Mouse (Mus musculus): ENCODE measurements around the gene Nedd8.

Gene Nedd8

GRCm38 (mm10) chr14:55671833-55672740, at the start of gene Nedd8, which contains the start of gene Gmpr2:
Nedd8 (minus strand) TSS chr14:55672124.
Gmpr2 (plus strand) TSS chr14:55671941.
- peak; percentile 79 to 85 for DNase-seq (ENCODE audit: low read depth in 1 of 2, low spot score in 2 of 2)

GRCm38 (mm10) chr14:55721076-55721475, 49.2 kb upstream of the Nedd8 start:
- DNase-seq (ENCODE audit: low read depth in 1 of 2, low spot score in 2 of 2) = no peak

- no peak for DNase-seq (ENCODE audit: low read depth in 1 of 2, low spot score in 2 of 2)
These were observed 48.7 kb upstream of the Nedd8 start for GRCm38 (mm10) chr14:55720666-55721065.

- DNase-seq (ENCODE audit: low read depth in 1 of 2, low spot score in 2 of 2) = no peak
These were observed 47.8 kb upstream of the Nedd8 start for GRCm38 (mm10) chr14:55719737-55720136.

- DNase-seq (ENCODE audit: low read depth in 1 of 2, low spot score in 2 of 2) = no peak
These were observed 45.0 kb upstream of the Nedd8 start for GRCm38 (mm10) chr14:55716884-55717283.

GRCm38 (mm10) chr14:55716271-55716670, 44.3 kb upstream of the Nedd8 start:
- DNase-seq (ENCODE audit: low read depth in 1 of 2, low spot score in 2 of 2) = no peak

- DNase-seq (ENCODE audit: low read depth in 1 of 2, low spot score in 2 of 2) = no peak
These were observed 43.0 kb upstream of the Nedd8 start for GRCm38 (mm10) chr14:55714893-55715292.

GRCm38 (mm10) chr14:55713729-55714122, 41.8 kb upstream of the Nedd8 start, which contains the start of gene Tgm1:
Tgm1 (minus strand) TSS chr14:55713926.
- DNase-seq (ENCODE audit: low read depth in 1 of 2, low spot score in 2 of 2) = no peak

- peak in 1 of 2 experiments; percentile 4 for DNase-seq (ENCODE audit: low read depth in 1 of 2, low spot score in 2 of 2)
These were observed 41.2 kb upstream of the Nedd8 start for GRCm38 (mm10) chr14:55713007-55713728.

- DNase-seq (ENCODE audit: low read depth in 1 of 2, low spot score in 2 of 2) = no peak
These were observed 39.9 kb upstream of the Nedd8 start for GRCm38 (mm10) chr14:55711786-55712185.

GRCm38 (mm10) chr14:55709509-55709908, 37.6 kb upstream of the Nedd8 start:
- DNase-seq (ENCODE audit: low read depth in 1 of 2, low spot score in 2 of 2) = no peak

- DNase-seq (ENCODE audit: low read depth in 1 of 2, low spot score in 2 of 2) = no peak
These were observed 35.5 kb upstream of the Nedd8 start for GRCm38 (mm10) chr14:55707397-55707796.

GRCm38 (mm10) chr14:55706051-55706600, 34.2 kb upstream of the Nedd8 start:
- no peak for DNase-seq (ENCODE audit: low read depth in 1 of 2, low spot score in 2 of 2)

- DNase-seq (ENCODE audit: low read depth in 1 of 2, low spot score in 2 of 2) = no peak
These were observed 30.8 kb upstream of the Nedd8 start for GRCm38 (mm10) chr14:55702761-55703160.

- no peak for DNase-seq (ENCODE audit: low read depth in 1 of 2, low spot score in 2 of 2)
These were observed 29.2 kb upstream of the Nedd8 start for GRCm38 (mm10) chr14:55701131-55701530.

GRCm38 (mm10) chr14:55697226-55697625, 25.3 kb upstream of the Nedd8 start:
- DNase-seq (ENCODE audit: low read depth in 1 of 2, low spot score in 2 of 2) = peak in 1 of 2 experiments; percentile 20

- DNase-seq (ENCODE audit: low read depth in 1 of 2, low spot score in 2 of 2) = no peak
These were observed 17.5 kb upstream of the Nedd8 start for GRCm38 (mm10) chr14:55689433-55689832.

- DNase-seq (ENCODE audit: low read depth in 1 of 2, low spot score in 2 of 2) = no peak
These were observed 10.2 kb upstream of the Nedd8 start for GRCm38 (mm10) chr14:55682118-55682493.

- DNase-seq (ENCODE audit: low read depth in 1 of 2, low spot score in 2 of 2) = peak; percentile 84 to 94
These were observed 9.5 kb upstream of the Nedd8 start, which contains the start of gene Tinf2 for GRCm38 (mm10) chr14:55681160-55682117. Tinf2 (minus strand) TSS chr14:55681820.

GRCm38 (mm10) chr14:55677615-55678014, 5.7 kb upstream of the Nedd8 start:
- DNase-seq (ENCODE audit: low read depth in 1 of 2, low spot score in 2 of 2) = no peak

- DNase-seq (ENCODE audit: low read depth in 1 of 2, low spot score in 2 of 2) = no peak
These were observed 777 bp upstream of the Nedd8 start for GRCm38 (mm10) chr14:55672741-55673060.
